26 mouse cellular contexts compared by ENCODE assay signal in genomic region chr12:33287686-33288085, GRCm38 (mm10).
DNase-seq lines count a peak whose midpoint lies in the region; ATAC-seq and TF ChIP-seq lines count a peak whose summit lies in the region.
"Had no signal": no experiment of that assay in that cellular context is flagged by ENCODE, and none has a peak within 500 bp of the region (broad histone marks: within the 10 kb centered on the region; RNA-seq: fewer than 3 reads in every experiment).

No protein-coding gene starts in this region.

- 20% methylated on average over 3 of the region's 3 CpGs for WGBS in forebrain, postnatal 0 days
- 69% methylated on average over 3 of the region's 3 CpGs for WGBS in forebrain, embryonic 12.5 days
- 14% methylated on average over 3 of the region's 3 CpGs for WGBS in kidney, postnatal 0 days

- H3K4me2 ChIP-seq in forebrain, postnatal 0 days (ENCODE audit: low read depth), result no peak overlapping the region
- H3K4me2 ChIP-seq in forebrain, embryonic 12.5 days, result no peak overlapping the region
- H3K4me2 ChIP-seq in kidney, postnatal 0 days (ENCODE audit: low read length), result no peak overlapping the region
- H3K4me2 ChIP-seq: embryonic facial prominence, embryonic 13.5 days; forebrain, embryonic 13.5 days; heart, embryonic 13.5 days; hindbrain, embryonic 12.5 days had no signal

- ATAC-seq in forebrain, postnatal 0 days, result 0 out of 2 replicates have a peak, but pooled peaks have one; percentile 44
- ATAC-seq in forebrain, embryonic 12.5 days (ENCODE audit: low FRiP score), result no peak
- no peak for ATAC-seq in kidney, postnatal 0 days (replicated peaks; ENCODE audit: low FRiP score, low read depth)
- ATAC-seq: forebrain, embryonic 13.5 days; midbrain, embryonic 16.5 days had no signal

- no peak for TF ChIP-seq CTCF in forebrain, postnatal 0 days (IDR thresholded peaks at IDR 0.05; ENCODE audit: low read depth)
- TF ChIP-seq CTCF in kidney, postnatal 0 days (IDR thresholded peaks at IDR 0.05; ENCODE audit: low read depth), result no peak

- H3K36me3 ChIP-seq in forebrain, postnatal 0 days (ENCODE audit: insufficient read depth), result no peaks in the 10 kb centered on the region
- no peaks in the 10 kb centered on the region for H3K36me3 ChIP-seq in forebrain, embryonic 12.5 days (replicated peaks)
- H3K36me3 ChIP-seq in kidney, postnatal 0 days (ENCODE audit: insufficient read depth, low read length), result no peaks in the 10 kb centered on the region
- H3K36me3 ChIP-seq: embryonic facial prominence, embryonic 13.5 days; heart, embryonic 13.5 days; hindbrain, embryonic 12.5 days had no signal

- no peaks in the 10 kb centered on the region for H3K4me1 ChIP-seq in forebrain, postnatal 0 days (ENCODE audit: insufficient read depth)
- peaks cover 29% of the 10 kb centered on the region for H3K4me1 ChIP-seq in forebrain, embryonic 12.5 days
- H3K4me1 ChIP-seq in kidney, postnatal 0 days (replicated peaks; ENCODE audit: insufficient read depth, low read length), result peaks cover 22% of the 10 kb centered on the region

- H3K27ac ChIP-seq in forebrain, postnatal 0 days (ENCODE audit: low read depth, low read length), result no peak overlapping the region
- no peak overlapping the region for H3K27ac ChIP-seq in forebrain, embryonic 12.5 days
- H3K27ac ChIP-seq in kidney, postnatal 0 days, result no peak overlapping the region
- H3K27ac ChIP-seq: embryonic facial prominence, embryonic 13.5 days; forebrain, embryonic 13.5 days; heart, adult 2 months; heart, embryonic 13.5 days; hindbrain, embryonic 12.5 days had no signal

- DNase-seq in forebrain, postnatal 0 days, result no peak
- peak; percentile 44 for DNase-seq in kidney, postnatal 0 days (ENCODE audit: low spot score)
- DNase-seq in kidney, adult 11 months, result no peak
- DNase-seq in lung, postnatal 14 days, result peak; percentile 20
- DNase-seq in lung, postnatal 4 days, result no peak
- peak; percentile 46 for DNase-seq in adipocyte (ENCODE audit: low spot score)
- no peak for DNase-seq in cerebellum, postnatal 25 days
- DNase-seq: cerebellum, adult 2 months; cerebellum, postnatal 36 days; embryo, embryonic 11 days; gastrocnemius, postnatal 14 days; heart, adult 2 months; heart, postnatal 14 days; kidney, adult 18-20 months; layer of hippocampus, postnatal 36 days; lung, postnatal 36 days; thymus, adult 18-20 months; thymus, postnatal 36 days had no signal

- no peaks in the 10 kb centered on the region for H3K27me3 ChIP-seq in forebrain, postnatal 0 days (ENCODE audit: insufficient read depth, low read length)
- H3K27me3 ChIP-seq in forebrain, embryonic 12.5 days, result no peaks in the 10 kb centered on the region
- no peaks in the 10 kb centered on the region for H3K27me3 ChIP-seq in kidney, postnatal 0 days (ENCODE audit: insufficient read depth, low read length)
- H3K27me3 ChIP-seq: embryonic facial prominence, embryonic 13.5 days; forebrain, embryonic 13.5 days; heart, embryonic 13.5 days; hindbrain, embryonic 12.5 days had no signal

- H3K4me3 ChIP-seq in forebrain, postnatal 0 days (ENCODE audit: low read depth, low read length), result no peak overlapping the region
- no peak overlapping the region for H3K4me3 ChIP-seq in forebrain, embryonic 12.5 days (replicated peaks)
- no peak overlapping the region for H3K4me3 ChIP-seq in kidney, postnatal 0 days (replicated peaks; ENCODE audit: low read depth, low read length)
- H3K4me3 ChIP-seq: embryonic facial prominence, embryonic 13.5 days; erythroblast, embryonic 14.5 days; forebrain, embryonic 13.5 days; heart, adult 2 months; heart, embryonic 13.5 days; hindbrain, embryonic 12.5 days; myocyte had no signal

- H3K9ac ChIP-seq in forebrain, postnatal 0 days, result no peak overlapping the region
- no peak overlapping the region for H3K9ac ChIP-seq in forebrain, embryonic 12.5 days
- H3K9ac ChIP-seq in kidney, postnatal 0 days (ENCODE audit: low read depth, low read length), result no peak overlapping the region
- H3K9ac ChIP-seq: embryonic facial prominence, embryonic 13.5 days; forebrain, embryonic 13.5 days; heart, embryonic 13.5 days; hindbrain, embryonic 12.5 days had no signal

- H3K9me3 ChIP-seq in forebrain, postnatal 0 days (ENCODE audit: low read length), result no peaks in the 10 kb centered on the region
- no peaks in the 10 kb centered on the region for H3K9me3 ChIP-seq in forebrain, embryonic 12.5 days
- no peaks in the 10 kb centered on the region for H3K9me3 ChIP-seq in kidney, postnatal 0 days (replicated peaks; ENCODE audit: low read length)
- H3K9me3 ChIP-seq: embryonic facial prominence, embryonic 13.5 days; forebrain, embryonic 13.5 days; heart, embryonic 13.5 days; hindbrain, embryonic 12.5 days had no signal

Comparison
In these comparisons a context has a peak if more than half of its experiments do, and no peak if none do; other contexts are left out.
1. DNase-seq: peak in kidney, postnatal 0 days (single experiment), lung, postnatal 14 days (single experiment) and adipocyte (single experiment); none in forebrain, postnatal 0 days (single experiment), kidney, adult 11 months (single experiment), lung, postnatal 4 days (0 of 2) and cerebellum, postnatal 25 days (0 of 2).